Mouse (Mus musculus) splenic B cell, adult 2 months (primary cell): ENCODE measurements around the gene Olfr1208.

Experiments
- DNase-seq: peaks from one replicate; pipeline ENCODE4 v3.0.0-alpha.2; 2011; ENCODE audit warnings: low read depth, low spot score
- H3K27me3 ChIP-seq: 2 replicates; pipeline ENCODE4 v1.6.1; 2012; ENCODE audit warnings: mild to moderate bottlenecking, low read length, moderate library complexity, mixed read lengths; ENCODE audit not compliant: control insufficient read depth, poor library complexity, insufficient read depth, severe bottlenecking
- H3K36me3 ChIP-seq: 2 replicates; pipeline ENCODE4 v1.6.1; 2012; ENCODE audit warnings: mild to moderate bottlenecking, low read length, moderate library complexity, mixed read lengths; ENCODE audit not compliant: control insufficient read depth, poor library complexity, insufficient read depth, severe bottlenecking

The Olfr1208 gene

DNA sequence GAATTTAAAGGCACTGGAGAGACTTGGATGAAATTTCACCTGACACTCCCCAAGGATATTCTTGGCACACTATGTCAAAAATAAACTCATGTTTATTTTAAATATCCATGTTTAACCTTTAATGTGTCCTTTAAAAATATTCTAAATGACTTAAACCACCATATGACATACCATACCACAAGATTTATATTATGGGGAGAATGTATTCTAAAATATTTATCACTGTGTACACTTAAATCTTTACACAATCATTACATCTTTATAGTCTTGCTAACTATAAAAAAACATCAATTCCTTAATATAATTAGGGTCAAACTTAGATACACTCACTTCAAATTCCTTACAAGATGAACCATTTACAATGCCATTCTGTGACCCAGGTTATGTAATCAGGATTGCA, at the start of gene Olfr1208:
Gene Olfr1208 (minus strand): TSS at position 101 of the 400 bp plus-strand sequence.
- Histone ChIP-seq H3K27me3 (no peaks in the 10 kb centered on the region), H3K36me3 (no peaks in the 10 kb centered on the region)
- DNase-seq: no peak

GRCm38 (mm10) chr2:88938011-88938410, 35.9 kb upstream of the Olfr1208 start, which contains the start of gene Olfr1211:
Gene Olfr1211, minus strand, starts transcription at chr2:88938111.
- no peak for DNase-seq
- no peaks in the 10 kb centered on the region for H3K27me3 ChIP-seq
- no peaks in the 10 kb centered on the region for H3K36me3 ChIP-seq

- DNase-seq: no peak
- Histone ChIP-seq H3K36me3 (no peaks in the 10 kb centered on the region), H3K27me3 (no peaks in the 10 kb centered on the region)
These were observed 12.9 kb upstream of the Olfr1208 start, which contains the start of gene Olfr1209 for GRCm38 (mm10) chr2:88915057-88915456. Gene Olfr1209, minus strand, starts transcription at chr2:88915157.

- no peaks in the 10 kb centered on the region for H3K27me3 ChIP-seq
- DNase-seq: no peak
- no peaks in the 10 kb centered on the region for H3K36me3 ChIP-seq
These were observed 39.2 kb downstream of the Olfr1208 start, which contains the start of gene Olfr1206 for GRCm38 (mm10) chr2:88862931-88863330. Gene Olfr1206, plus strand, starts transcription at chr2:88863231.

DNA sequence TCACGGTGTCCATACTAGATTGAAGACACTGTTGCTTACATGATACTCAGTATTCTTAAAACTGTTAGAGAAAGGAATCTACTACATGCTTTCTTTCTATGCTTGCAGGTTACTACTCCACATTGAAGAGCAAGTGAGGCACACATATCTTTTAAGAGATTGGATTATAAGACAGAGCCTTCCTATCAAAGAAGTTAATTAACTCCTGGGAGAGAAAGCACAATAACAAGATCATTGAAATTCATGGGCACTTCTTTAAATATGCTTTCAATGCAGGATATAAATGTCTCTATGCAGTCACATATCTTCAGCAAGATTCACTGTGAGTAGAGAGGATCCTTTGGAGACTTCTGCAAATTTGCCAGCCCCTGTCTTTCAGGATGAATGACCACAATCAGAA, 53.1 kb downstream of the Olfr1208 start, which contains the start of gene Olfr1204:
Gene Olfr1204 (plus strand): TSS at position 301 of the 400 bp plus-strand sequence.
- DNase-seq: no peak
- no peaks in the 10 kb centered on the region for H3K27me3 ChIP-seq

More for the DNA sequence above, 53.1 kb downstream of the Olfr1208 start, which contains the start of gene Olfr1204:
- H3K36me3 ChIP-seq: no peaks in the 10 kb centered on the region
